Mouse (Mus musculus): ENCODE measurements at regions not wholly inside any gene's neighbourhood (a gene's known extent, or its start where the extent isn't known, plus 50 kb on each side); places are given as distances from the start of the nearest gene placed in this dataset.
A peak's percentile ranks its signal among the peaks of the same experiment; 100 is the strongest.
"Not testable (repeated sequence)": the region's sequence is repeated elsewhere in the genome, so short reads cannot be mapped to it uniquely, and the experiment has no call there.

DNA sequence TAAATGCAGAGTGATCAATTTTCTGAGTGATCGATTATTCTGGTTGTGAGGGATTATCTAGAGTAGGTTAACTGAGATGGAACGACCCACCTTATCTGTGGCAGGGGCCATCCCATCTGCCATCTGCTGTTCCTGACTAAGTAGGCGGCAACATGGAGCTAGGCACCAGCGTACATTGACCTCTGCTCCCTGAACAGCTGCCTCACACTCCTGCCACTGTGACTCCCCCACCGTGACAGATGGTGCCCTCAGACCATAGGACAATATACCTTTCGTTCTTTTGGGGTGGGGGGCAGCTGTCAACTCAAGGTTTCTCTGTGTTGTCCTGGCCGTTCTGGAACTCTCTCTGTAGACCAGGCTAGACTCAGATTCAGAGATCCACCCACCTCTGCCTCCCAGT lies 262.7 kb downstream of the Prex1 start:
- no peak overlapping the region for H3K4me2 ChIP-seq (ENCODE audit: low read length)
- H3K27ac ChIP-seq (ENCODE audit: low read depth, low read length) = peak overlapping the region; percentile 33; the same call in 1 of the 2 replicates
- no peaks in the 10 kb centered on the region for H3K27me3 ChIP-seq (replicated peaks; ENCODE audit: control insufficient read depth, insufficient read depth, low read length)
- no peak overlapping the region for H3K9ac ChIP-seq (ENCODE audit: low read length)
- 84% methylated on average over 7 of the region's 7 CpGs for WGBS
- DNase-seq (ENCODE audit: low spot score) (no peak), ATAC-seq (no peak)
- H3K9me3 ChIP-seq (replicated peaks; ENCODE audit: control insufficient read depth, low read length) = no peaks in the 10 kb centered on the region
- H3K36me3 ChIP-seq (ENCODE audit: control insufficient read depth, insufficient read depth, low read length) = no peaks in the 10 kb centered on the region
- peaks cover 27% of the 10 kb centered on the region for H3K4me1 ChIP-seq (ENCODE audit: control insufficient read depth, insufficient read depth, low read length)
- H3K4me3 ChIP-seq (ENCODE audit: low read depth, low read length) = no peak overlapping the region

DNA sequence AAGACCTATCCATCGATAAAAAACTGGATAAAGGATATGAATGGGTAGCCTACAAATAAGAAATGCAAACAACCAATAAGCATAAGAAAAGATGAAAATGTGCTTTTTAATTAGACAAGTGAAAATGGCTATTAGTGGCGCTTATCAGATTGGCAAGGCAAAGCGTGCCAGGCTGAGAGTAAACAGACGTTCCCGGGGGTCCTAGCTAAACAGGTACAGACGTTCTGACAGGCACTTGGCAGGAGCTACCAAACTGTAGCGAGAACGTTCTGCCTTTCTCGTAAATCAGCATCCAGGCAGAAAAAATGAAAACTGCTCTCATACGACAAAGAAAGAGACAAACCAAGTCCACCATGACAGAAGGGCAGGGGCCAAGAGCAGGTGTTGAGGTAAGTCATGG lies 263.3 kb downstream of the Prex1 start:
- Histone ChIP-seq H3K27ac (ENCODE audit: low read depth, low read length) (peak overlapping the region; percentile 33; the same call in 1 of the 2 replicates), H3K36me3 (ENCODE audit: control insufficient read depth, insufficient read depth, low read length) (no peaks in the 10 kb centered on the region), H3K4me2 (ENCODE audit: low read length) (no peak overlapping the region), H3K4me3 (ENCODE audit: low read depth, low read length) (no peak overlapping the region), H3K9me3 (replicated peaks; ENCODE audit: control insufficient read depth, low read length) (no peaks in the 10 kb centered on the region), H3K4me1 (ENCODE audit: control insufficient read depth, insufficient read depth, low read length) (peaks cover 27% of the 10 kb centered on the region), H3K27me3 (replicated peaks; ENCODE audit: control insufficient read depth, insufficient read depth, low read length) (no peaks in the 10 kb centered on the region), H3K9ac (ENCODE audit: low read length) (no peak overlapping the region)
- ATAC-seq (peak; percentile 77; the same call in 1 of the 2 replicates), DNase-seq (ENCODE audit: low spot score) (peak; percentile 90)
- 18% methylated on average over 10 of the region's 10 CpGs for WGBS

DNA sequence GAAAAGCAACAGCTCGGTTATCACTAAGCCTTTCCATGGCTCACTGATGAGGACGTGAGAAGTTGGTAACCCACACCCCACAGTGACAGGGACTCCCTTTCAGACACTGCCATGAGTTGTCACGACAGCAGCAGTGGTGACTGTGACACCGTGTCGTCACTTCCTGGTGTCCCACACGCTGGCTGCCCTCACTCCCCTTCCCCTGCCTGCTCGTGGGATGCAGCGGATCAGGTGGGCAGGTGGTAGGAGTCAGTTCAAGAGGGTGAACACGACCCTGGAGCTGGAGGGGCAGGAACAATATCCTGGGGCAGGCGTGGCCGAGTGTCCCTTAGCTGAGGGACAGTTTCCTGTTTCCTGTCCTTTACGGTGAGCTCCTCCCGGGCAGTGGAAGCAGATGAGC lies 264.9 kb downstream of the Prex1 start:
- DNase-seq (ENCODE audit: low spot score) (no peak), ATAC-seq (no peak)
- WGBS = 72% methylated on average over 13 of the region's 13 CpGs
- H3K27ac ChIP-seq (ENCODE audit: low read depth, low read length) = no peak overlapping the region
- peaks cover 2% of the 10 kb centered on the region; the same call in 1 of the 2 replicates for H3K27me3 ChIP-seq (replicated peaks; ENCODE audit: control insufficient read depth, insufficient read depth, low read length)
- no peaks in the 10 kb centered on the region for H3K9me3 ChIP-seq (replicated peaks; ENCODE audit: control insufficient read depth, low read length)
- H3K9ac ChIP-seq (ENCODE audit: low read length) = no peak overlapping the region
- no peak overlapping the region for H3K4me3 ChIP-seq (ENCODE audit: low read depth, low read length)
- no peak overlapping the region for H3K4me2 ChIP-seq (ENCODE audit: low read length)
- no peaks in the 10 kb centered on the region for H3K36me3 ChIP-seq (ENCODE audit: control insufficient read depth, insufficient read depth, low read length)
- H3K4me1 ChIP-seq (ENCODE audit: control insufficient read depth, insufficient read depth, low read length) = peaks cover 27% of the 10 kb centered on the region

DNA sequence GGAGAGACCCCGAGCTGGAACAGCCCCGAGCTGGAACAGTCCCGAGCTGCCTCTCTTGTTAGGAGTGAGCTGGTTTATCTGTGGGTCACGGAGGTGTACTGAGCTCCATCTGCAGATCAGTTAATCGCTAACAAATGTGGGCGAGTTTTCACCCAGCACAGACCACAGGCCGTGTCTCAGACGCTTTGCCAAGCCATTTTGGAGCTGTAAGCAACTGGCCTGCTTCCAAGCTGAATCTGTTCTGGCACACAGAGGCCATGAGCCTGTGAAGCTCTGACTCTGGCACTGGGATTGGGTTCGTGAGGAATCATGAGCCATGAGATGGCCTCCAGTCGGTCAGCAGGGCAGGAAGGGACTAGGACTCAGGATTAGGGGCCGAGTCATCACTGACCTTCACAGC lies 265.5 kb downstream of the Prex1 start:
- ATAC-seq (no peak), DNase-seq (ENCODE audit: low spot score) (peak; percentile 86)
- Histone ChIP-seq H3K4me3 (ENCODE audit: low read depth, low read length) (no peak overlapping the region), H3K4me2 (ENCODE audit: low read length) (no peak overlapping the region), H3K27ac (ENCODE audit: low read depth, low read length) (no peak overlapping the region; the same call in 1 of the 2 replicates), H3K4me1 (ENCODE audit: control insufficient read depth, insufficient read depth, low read length) (peaks cover 28% of the 10 kb centered on the region), H3K27me3 (replicated peaks; ENCODE audit: control insufficient read depth, insufficient read depth, low read length) (peaks cover 3% of the 10 kb centered on the region; the same call in 1 of the 2 replicates), H3K9me3 (replicated peaks; ENCODE audit: control insufficient read depth, low read length) (no peaks in the 10 kb centered on the region), H3K36me3 (ENCODE audit: control insufficient read depth, insufficient read depth, low read length) (no peaks in the 10 kb centered on the region), H3K9ac (ENCODE audit: low read length) (no peak overlapping the region)
- WGBS = 46% methylated on average over 11 of the region's 11 CpGs

DNA sequence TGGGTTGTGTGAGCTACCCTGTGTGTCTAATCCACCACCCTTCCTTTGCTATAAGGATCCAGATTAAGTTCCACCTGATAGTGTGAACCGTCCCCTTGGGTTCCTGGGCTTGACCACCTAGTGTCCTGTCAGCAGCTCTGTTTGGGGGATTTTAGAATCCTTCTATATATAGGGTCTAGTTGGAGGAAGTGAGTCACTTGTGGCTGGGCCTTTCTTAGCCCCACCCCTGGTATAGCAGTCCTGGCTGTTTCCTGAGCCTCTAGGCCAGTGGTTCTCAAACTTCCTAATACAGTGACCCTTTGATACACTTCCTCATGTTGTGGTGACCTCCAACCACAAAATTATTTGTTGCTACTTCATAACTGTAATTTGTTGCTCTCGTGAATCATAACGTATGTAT lies 267.1 kb downstream of the Prex1 start:
- DNase-seq (ENCODE audit: low spot score) = no peak
- Histone ChIP-seq H3K4me3 (ENCODE audit: low read depth, low read length) (no peak overlapping the region), H3K36me3 (ENCODE audit: control insufficient read depth, insufficient read depth, low read length) (no peaks in the 10 kb centered on the region), H3K4me2 (ENCODE audit: low read length) (no peak overlapping the region), H3K9me3 (replicated peaks; ENCODE audit: control insufficient read depth, low read length) (no peaks in the 10 kb centered on the region), H3K4me1 (ENCODE audit: control insufficient read depth, insufficient read depth, low read length) (peaks cover 33% of the 10 kb centered on the region), H3K27ac (ENCODE audit: low read depth, low read length) (no peak overlapping the region), H3K9ac (ENCODE audit: low read length) (no peak overlapping the region), H3K27me3 (replicated peaks; ENCODE audit: control insufficient read depth, insufficient read depth, low read length) (peaks cover 3% of the 10 kb centered on the region; the same call in 1 of the 2 replicates)
- no peak for ATAC-seq
- 89% methylated on average over 3 of the region's 3 CpGs for WGBS

DNA sequence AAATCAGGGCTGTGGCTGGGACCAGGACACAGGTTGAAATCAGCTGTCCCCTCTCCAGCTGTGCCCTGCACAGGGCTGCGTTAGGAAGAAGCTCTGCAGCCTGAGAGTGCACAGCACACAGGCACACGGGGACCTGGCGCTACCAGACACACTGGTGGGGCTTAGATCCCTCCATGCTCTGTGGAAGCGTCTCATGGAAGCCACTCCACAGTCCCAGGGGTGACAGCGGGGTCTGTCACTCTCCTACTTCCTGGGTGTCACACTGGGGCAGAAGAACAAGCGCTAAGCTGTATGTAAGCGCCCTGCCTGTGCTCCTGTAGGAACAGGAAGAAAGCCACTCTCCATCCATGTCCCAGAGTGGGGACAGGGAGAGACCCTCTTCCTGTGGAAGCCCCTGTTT lies 267.8 kb downstream of the Prex1 start:
- H3K9me3 ChIP-seq (replicated peaks; ENCODE audit: control insufficient read depth, low read length); H3K4me2 ChIP-seq (ENCODE audit: low read length); H3K4me3 ChIP-seq (ENCODE audit: low read depth, low read length); H3K27ac ChIP-seq (ENCODE audit: low read depth, low read length); H3K36me3 ChIP-seq (ENCODE audit: control insufficient read depth, insufficient read depth, low read length); H3K9ac ChIP-seq (ENCODE audit: low read length); H3K27me3 ChIP-seq (replicated peaks; ENCODE audit: control insufficient read depth, insufficient read depth, low read length); ATAC-seq; DNase-seq (ENCODE audit: low spot score): not testable (repeated sequence)
- peaks cover 30% of the 10 kb centered on the region for H3K4me1 ChIP-seq (ENCODE audit: control insufficient read depth, insufficient read depth, low read length)
- WGBS = 67% methylated on average over 7 of the region's 7 CpGs

DNA sequence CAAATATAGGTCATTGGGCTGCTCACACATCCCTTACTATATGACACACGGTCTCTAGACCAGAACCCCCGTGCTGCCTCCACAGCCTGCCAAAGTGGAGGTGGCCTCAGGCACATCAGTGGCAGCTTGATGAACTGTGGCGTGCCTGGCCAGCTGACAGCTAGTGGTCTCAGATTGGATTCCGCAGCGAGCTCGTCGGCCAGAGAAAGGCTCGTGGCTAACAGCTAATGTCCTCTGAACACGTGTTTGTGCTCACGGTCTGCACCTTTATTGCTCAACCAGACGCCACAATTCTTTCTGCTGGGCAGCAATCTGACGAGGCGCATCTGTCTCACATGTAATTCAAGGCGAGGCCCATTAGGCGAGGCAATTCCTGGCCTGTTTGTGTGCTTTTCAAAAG lies 270.6 kb downstream of the Prex1 start:
- no peak overlapping the region for H3K27ac ChIP-seq (ENCODE audit: low read depth, low read length)
- H3K9ac ChIP-seq (ENCODE audit: low read length) = no peak overlapping the region
- ATAC-seq (peak; percentile 20; the same call in 1 of the 2 replicates), DNase-seq (ENCODE audit: low spot score) (peak; percentile 62)
- no peaks in the 10 kb centered on the region for H3K36me3 ChIP-seq (ENCODE audit: control insufficient read depth, insufficient read depth, low read length)
- no peak overlapping the region for H3K4me3 ChIP-seq (ENCODE audit: low read depth, low read length)
- WGBS = 24% methylated on average over 15 of the region's 15 CpGs
- H3K4me2 ChIP-seq (ENCODE audit: low read length) = no peak overlapping the region
- H3K4me1 ChIP-seq (ENCODE audit: control insufficient read depth, insufficient read depth, low read length) = peaks cover 7% of the 10 kb centered on the region; the same call in 1 of the 2 replicates
- peaks cover 3% of the 10 kb centered on the region; the same call in 1 of the 2 replicates for H3K27me3 ChIP-seq (replicated peaks; ENCODE audit: control insufficient read depth, insufficient read depth, low read length)
- no peaks in the 10 kb centered on the region for H3K9me3 ChIP-seq (replicated peaks; ENCODE audit: control insufficient read depth, low read length)

DNA sequence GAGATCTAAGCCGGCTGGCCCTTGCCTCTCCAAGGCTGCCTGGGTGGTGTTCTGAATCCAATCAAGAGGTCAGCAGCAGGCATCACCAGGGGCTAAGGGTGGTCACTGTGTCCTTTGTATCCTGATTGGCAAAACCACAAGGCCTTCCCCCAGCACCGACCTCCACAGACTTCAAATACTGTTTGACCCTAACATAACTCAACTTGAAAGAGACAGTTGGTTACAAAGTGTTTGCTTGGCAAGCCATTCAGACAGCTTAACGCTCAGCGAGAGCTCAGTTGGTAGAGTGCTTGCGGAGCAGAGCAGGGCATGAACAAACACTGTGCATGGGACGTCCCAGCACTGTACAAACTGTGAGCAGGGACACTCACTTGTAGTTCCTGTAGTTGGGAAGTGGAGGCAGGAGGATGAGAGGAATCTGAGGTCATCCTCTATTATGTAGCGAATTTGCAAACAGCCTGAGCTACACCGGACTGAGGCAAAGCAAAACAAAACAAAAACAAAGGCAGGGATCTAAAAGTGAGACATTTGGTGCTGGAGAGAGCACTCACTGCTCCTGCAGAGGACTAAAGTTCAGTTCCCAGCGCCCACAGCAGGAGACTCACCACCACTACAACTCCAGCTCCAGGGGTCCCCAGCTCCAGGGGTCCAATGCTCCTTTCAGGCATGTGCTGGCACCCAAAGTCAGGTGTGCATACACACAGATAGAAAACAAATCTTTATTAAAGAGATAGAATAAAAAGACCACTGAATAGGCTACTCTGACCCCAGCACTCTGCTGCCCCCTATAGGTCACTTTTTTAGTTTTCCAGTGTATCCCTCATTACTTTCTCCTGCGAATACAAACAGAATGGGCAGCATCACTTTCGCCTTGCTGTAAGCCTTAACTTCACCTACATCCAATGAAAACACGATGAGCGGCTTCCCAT lies 273.5 kb downstream of the Prex1 start:
- H3K27ac ChIP-seq (ENCODE audit: low read depth, low read length) = no peak overlapping the region
- H3K4me2 ChIP-seq (ENCODE audit: low read length) = no peak overlapping the region
- no peak overlapping the region for H3K9ac ChIP-seq (ENCODE audit: low read length)
- DNase-seq (ENCODE audit: low spot score) = no peak
- WGBS = 60% methylated on average over 13 of the region's 13 CpGs
- H3K27me3 ChIP-seq (replicated peaks; ENCODE audit: control insufficient read depth, insufficient read depth, low read length) = peaks cover 3% of the 10 kb centered on the region; the same call in 1 of the 2 replicates
- no peak for ATAC-seq
- no peaks in the 10 kb centered on the region for H3K36me3 ChIP-seq (ENCODE audit: control insufficient read depth, insufficient read depth, low read length)
- no peaks in the 10 kb centered on the region for H3K9me3 ChIP-seq (replicated peaks; ENCODE audit: control insufficient read depth, low read length)
- no peak overlapping the region for H3K4me3 ChIP-seq (ENCODE audit: low read depth, low read length)
- peaks cover 6% of the 10 kb centered on the region; the same call in 1 of the 2 replicates for H3K4me1 ChIP-seq (ENCODE audit: control insufficient read depth, insufficient read depth, low read length)

DNA sequence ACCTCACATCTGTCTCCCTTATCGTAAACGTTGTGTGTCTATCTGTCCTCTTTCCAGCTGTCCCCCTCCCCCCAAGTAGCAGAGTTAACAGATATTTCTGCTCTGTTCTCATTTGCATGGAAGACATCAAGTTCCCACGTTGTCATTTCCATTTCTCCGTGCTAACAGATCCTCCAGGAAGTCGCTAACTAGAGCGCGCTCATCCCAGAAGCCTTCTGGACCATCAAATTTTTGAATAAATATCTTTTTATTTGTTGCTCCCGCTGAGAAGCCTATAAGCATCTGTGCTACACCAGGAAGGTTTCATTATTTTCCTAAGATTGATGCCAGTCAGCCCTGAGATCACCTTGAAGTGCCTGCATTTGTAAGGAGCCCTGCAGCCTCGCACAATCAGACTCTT lies 275.4 kb downstream of the Prex1 start:
- Histone ChIP-seq H3K4me3 (ENCODE audit: low read depth, low read length) (no peak overlapping the region), H3K27ac (ENCODE audit: low read depth, low read length) (no peak overlapping the region), H3K9me3 (replicated peaks; ENCODE audit: control insufficient read depth, low read length) (no peaks in the 10 kb centered on the region), H3K9ac (ENCODE audit: low read length) (no peak overlapping the region), H3K4me2 (ENCODE audit: low read length) (no peak overlapping the region), H3K27me3 (replicated peaks; ENCODE audit: control insufficient read depth, insufficient read depth, low read length) (0 out of 2 replicates have a peak, but pooled peaks cover 3% of the 10 kb centered on the region), H3K4me1 (ENCODE audit: control insufficient read depth, insufficient read depth, low read length) (peaks cover 18% of the 10 kb centered on the region), H3K36me3 (ENCODE audit: control insufficient read depth, insufficient read depth, low read length) (no peaks in the 10 kb centered on the region)
- whole genome bisulfite sequencing = 71% methylated on average over 9 of the region's 9 CpGs
- DNase-seq (ENCODE audit: low spot score) (no peak), ATAC-seq (no peak)

Data from forebrain, embryonic 14.5 days (tissue).